Mouse (Mus musculus) thymus, postnatal 25 days (tissue): ENCODE data around the gene Styx.

Source experiments
- DNase-seq: peaks from one replicate; pipeline ENCODE4 v3.0.0; 2022

Styx gene

GRCm38 (mm10) chr14:45469446-45469845 is 118.6 kb downstream of the Styx start:
- DNase-seq: no peak
